Mouse (Mus musculus) brain, adult 2 months (tissue): ENCODE measurements around the gene Rnf144a.

Experiments used
- DNase-seq: peaks from one replicate; pipeline ENCODE4 v3.0.0; 2011; ENCODE audit warnings: low read depth, low spot score

Rnf144a gene

GRCm38 (mm10) chr12:26373721-26374120 is 41.3 kb downstream of the Rnf144a start:
- no peak for DNase-seq

- DNase-seq = peak; percentile 82
These were observed 45.0 kb downstream of the Rnf144a start for GRCm38 (mm10) chr12:26370004-26370403.

- no peak for DNase-seq
These were observed 47.7 kb downstream of the Rnf144a start for GRCm38 (mm10) chr12:26367361-26367760.

- DNase-seq = peak; percentile 65
These were observed 48.7 kb downstream of the Rnf144a start for GRCm38 (mm10) chr12:26366372-26366771.

- DNase-seq = peak; percentile 53
These were observed 49.3 kb downstream of the Rnf144a start for GRCm38 (mm10) chr12:26365531-26366315.

- peak; percentile 95 for DNase-seq
These were observed 50.2 kb downstream of the Rnf144a start for GRCm38 (mm10) chr12:26364822-26365221.

- no peak for DNase-seq
These were observed 54.0 kb downstream of the Rnf144a start for GRCm38 (mm10) chr12:26360946-26361523.

- DNase-seq = peak; percentile 65
These were observed 55.2 kb downstream of the Rnf144a start for GRCm38 (mm10) chr12:26359817-26360216.

GRCm38 (mm10) chr12:26359241-26359640 is 55.8 kb downstream of the Rnf144a start:
- DNase-seq = no peak

GRCm38 (mm10) chr12:26357246-26357645 is 57.8 kb downstream of the Rnf144a start:
- no peak for DNase-seq

- DNase-seq = no peak
These were observed 58.9 kb downstream of the Rnf144a start for GRCm38 (mm10) chr12:26356191-26356590.

GRCm38 (mm10) chr12:26351321-26351720 is 63.7 kb downstream of the Rnf144a start:
- DNase-seq = peak; percentile 73

- no peak for DNase-seq
These were observed 70.6 kb downstream of the Rnf144a start for GRCm38 (mm10) chr12:26344408-26344807.

GRCm38 (mm10) chr12:26343131-26343530 is 71.9 kb downstream of the Rnf144a start:
- DNase-seq = peak; percentile 51

GRCm38 (mm10) chr12:26342663-26343062 is 72.4 kb downstream of the Rnf144a start:
- DNase-seq = no peak

GRCm38 (mm10) chr12:26342086-26342485 is 73.0 kb downstream of the Rnf144a start:
- no peak for DNase-seq

GRCm38 (mm10) chr12:26340621-26341020 is 74.4 kb downstream of the Rnf144a start:
- DNase-seq = no peak

GRCm38 (mm10) chr12:26339886-26340285 is 75.2 kb downstream of the Rnf144a start:
- no peak for DNase-seq

GRCm38 (mm10) chr12:26339181-26339580 is 75.9 kb downstream of the Rnf144a start:
- DNase-seq = no peak

GRCm38 (mm10) chr12:26333678-26334077 is 81.4 kb downstream of the Rnf144a start:
- no peak for DNase-seq

- DNase-seq = peak; percentile 88
These were observed 84.0 kb downstream of the Rnf144a start for GRCm38 (mm10) chr12:26331048-26331447.

- peak; percentile 41 for DNase-seq
These were observed 85.3 kb downstream of the Rnf144a start for GRCm38 (mm10) chr12:26329756-26330155.

- DNase-seq = peak; percentile 41
These were observed 85.9 kb downstream of the Rnf144a start for GRCm38 (mm10) chr12:26329031-26329675.
